Mouse (Mus musculus): ENCODE measurements around the gene Stk32c.

DNA sequence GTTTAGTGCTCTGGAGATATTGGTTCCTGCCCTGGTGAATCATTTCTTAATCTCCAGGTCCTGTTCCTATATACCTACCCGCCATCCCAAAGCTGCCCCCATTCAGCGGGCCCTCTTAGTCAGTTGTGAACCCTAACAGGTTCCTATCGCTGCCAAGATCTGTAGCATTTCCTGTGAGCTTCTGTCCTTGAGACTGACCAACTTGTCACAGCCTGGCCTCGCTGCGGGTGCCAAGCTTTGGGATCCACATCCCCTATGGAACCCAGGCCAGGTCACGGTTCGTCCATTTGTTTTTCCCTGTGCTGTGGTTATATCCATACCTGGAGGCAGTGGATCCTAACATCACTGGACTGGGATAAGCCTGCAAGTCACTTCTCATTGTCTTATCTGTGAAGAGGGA, 39.5 kb upstream of the Stk32c start:
- TF ChIP-seq TAL1 (IDR thresholded peaks at IDR 0.05; ENCODE audit: low read length): no peak
- no peak for TF ChIP-seq GATA1 (IDR thresholded peaks at IDR 0.05; ENCODE audit: low read length)
